Mouse (Mus musculus) embryonic facial prominence, embryonic 12.5 days (tissue): ENCODE measurements around the gene Bcr. TPM values are rescaled to one million over a fixed set of nuclear protein-coding genes. Genes with fewer than 3 reads are reported as not detected.

Experiments
- ATAC-seq: fragments of 200-750 bp; cut with Nextera tagmentation; 2 replicates; pipeline ENCODE4 v1.8.0; 2017; ENCODE audit not compliant: insufficient number of reproducible peaks, insufficient read depth, low FRiP score, low TSS enrichment
- H3K27ac ChIP-seq: fragments of 300-500 bp; sonication (generic); 2 replicates; pipeline ENCODE4 v1.5.1; 2016; ENCODE audit warnings: mild to moderate bottlenecking
- H3K27me3 ChIP-seq: fragments of 300-500 bp; sonication (generic); 2 replicates; pipeline ENCODE4 v1.6.1; 2016; ENCODE audit warnings: mild to moderate bottlenecking, moderate library complexity
- H3K36me3 ChIP-seq: fragments of 300-500 bp; sonication (generic); 2 replicates; pipeline ENCODE4 v1.6.1; 2016; ENCODE audit warnings: mild to moderate bottlenecking
- H3K4me1 ChIP-seq: fragments of 300-500 bp; sonication (generic); 2 replicates; pipeline ENCODE4 v1.6.1; 2016
- H3K4me2 ChIP-seq: fragments of 300-500 bp; sonication (generic); replicated peaks from 2 replicates; pipeline ENCODE4 v1.6.1; 2016; ENCODE audit warnings: mild to moderate bottlenecking, moderate library complexity
- H3K4me3 ChIP-seq: fragments of 300-500 bp; sonication (generic); 2 replicates; pipeline ENCODE4 v1.5.1; 2016; ENCODE audit warnings: mild to moderate bottlenecking
- H3K9ac ChIP-seq: fragments of 300-500 bp; sonication (generic); 2 replicates; pipeline ENCODE4 v1.6.1; 2016; ENCODE audit warnings: mild to moderate bottlenecking, moderate library complexity
- H3K9me3 ChIP-seq: fragments of 300-500 bp; sonication (generic); 2 replicates; pipeline ENCODE4 v1.6.1; 2016; ENCODE audit warnings: mild to moderate bottlenecking, moderate library complexity
- WGBS: fragments of 180-500 bp; shearing (Covaris S2); methylation state at CpG from one replicate; pipeline ENCODE4 v1.1.7; 2016; 5-methylcytosine and 5-hydroxymethylcytosine counted together
- polyA plus RNA-seq: library from polyadenylated mRNA; unstranded; fragments of >200 nt; fragmentation: Nextera tagmentation; extraction: Ambion mirVana; gene quantifications from 2 replicates; pipeline ENCODE4 v1.2.1, GENCODE M21; 2016

Bcr gene
- polyA plus RNA-seq, 1 experiment from 2014 or later: 9.0 TPM

DNA sequence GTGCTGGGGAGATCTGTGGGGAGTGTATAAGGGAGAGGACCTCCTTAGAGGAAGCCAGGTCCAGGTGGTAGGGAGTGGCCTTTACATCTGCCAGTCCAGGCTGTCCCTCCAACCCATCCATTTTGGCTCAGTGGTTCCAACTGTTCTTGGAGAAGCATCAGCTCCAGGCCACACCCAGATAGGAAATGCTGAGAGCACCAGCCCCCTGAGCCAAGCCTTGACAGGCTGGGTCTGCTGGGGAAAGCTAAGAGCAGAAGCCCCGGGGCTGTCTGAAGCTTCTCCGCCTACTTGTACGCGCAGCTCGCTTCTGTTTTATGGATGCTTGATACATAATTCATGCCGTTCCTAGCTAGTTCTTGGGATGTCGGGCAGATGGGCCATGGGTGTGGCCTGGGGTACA is 39.9 kb downstream of the Bcr start:
- peaks cover 51% of the 10 kb centered on the region for H3K4me1 ChIP-seq
- H3K9me3 ChIP-seq: no peaks in the 10 kb centered on the region
- no peak overlapping the region for H3K27ac ChIP-seq
- ATAC-seq: no peak
- no peaks in the 10 kb centered on the region for H3K36me3 ChIP-seq
- no peak overlapping the region for H3K4me3 ChIP-seq
- H3K9ac ChIP-seq: no peak overlapping the region
- H3K27me3 ChIP-seq: no peaks in the 10 kb centered on the region
- WGBS: 73% methylated on average over 7 of the region's 7 CpGs
- H3K4me2 ChIP-seq: no peak overlapping the region

DNA sequence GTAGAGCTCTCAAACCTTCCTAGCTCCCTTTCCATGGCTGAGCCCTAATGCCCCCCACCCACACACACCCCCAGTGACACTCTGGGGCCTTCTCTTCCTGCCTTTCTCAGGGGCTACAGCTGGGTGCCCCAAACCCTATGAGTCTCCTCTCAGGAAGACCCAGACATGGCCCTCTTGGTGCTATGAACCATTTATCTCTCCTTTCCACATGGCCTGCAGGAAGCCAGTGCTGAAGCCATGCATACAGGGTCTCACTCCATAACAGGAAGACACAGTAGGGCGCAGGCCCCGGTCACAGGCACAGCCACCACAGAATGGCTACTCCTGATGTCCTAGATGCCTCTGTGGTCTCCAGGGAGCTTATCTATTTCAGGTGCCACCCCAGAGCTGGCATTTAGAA is 43.1 kb downstream of the Bcr start:
- ATAC-seq: no peak
- Histone ChIP-seq H3K4me2 (no peak overlapping the region), H3K9me3 (no peaks in the 10 kb centered on the region), H3K4me3 (no peak overlapping the region), H3K36me3 (no peaks in the 10 kb centered on the region), H3K27ac (no peak overlapping the region), H3K27me3 (no peaks in the 10 kb centered on the region), H3K9ac (no peak overlapping the region), H3K4me1 (peaks cover 50% of the 10 kb centered on the region)
- 82% methylated on average over 2 of the region's 2 CpGs for WGBS

DNA sequence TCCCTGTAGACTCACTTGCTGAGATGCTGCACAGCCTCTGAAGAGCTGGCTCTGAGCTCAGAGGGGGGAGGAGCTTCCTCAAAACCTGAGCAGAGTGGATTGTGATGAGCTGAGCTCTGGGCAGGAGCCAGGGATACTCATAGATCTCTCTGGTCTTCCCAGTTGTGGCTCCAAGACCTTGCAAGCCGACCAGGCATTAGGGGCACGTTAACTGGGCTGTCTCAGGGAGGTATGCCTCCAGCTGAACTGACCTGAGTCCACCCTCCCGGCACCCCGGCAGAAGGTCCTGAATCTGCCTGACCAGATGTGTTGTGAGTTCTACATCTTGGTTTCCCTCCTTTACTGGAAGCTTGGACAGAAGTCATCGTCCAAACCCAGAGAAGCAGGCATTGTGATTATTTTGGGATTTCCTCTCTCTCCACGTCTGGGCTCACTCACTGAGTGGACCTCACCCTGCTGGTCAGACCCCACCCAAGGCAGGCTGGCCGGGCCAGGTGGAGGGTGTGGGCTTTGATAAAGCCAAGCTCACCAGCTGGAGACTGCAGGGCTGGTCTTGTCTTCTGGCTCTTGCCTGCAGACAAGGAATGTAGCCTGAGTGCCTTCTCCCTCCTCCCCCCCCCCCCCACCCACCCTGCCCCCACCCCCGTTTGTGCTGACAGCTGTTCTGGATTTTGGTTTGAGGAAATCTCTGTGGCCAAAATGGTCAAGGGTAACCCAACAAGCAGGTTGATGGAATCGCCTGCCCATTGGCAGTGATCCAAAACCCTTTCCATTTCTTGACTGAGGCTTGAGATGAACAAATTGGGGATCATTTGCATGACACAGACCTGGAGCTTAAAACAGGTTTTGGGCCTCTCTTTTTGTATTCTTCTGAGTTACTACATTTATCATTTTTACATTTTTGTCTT is 44.1 kb downstream of the Bcr start:
- peak overlapping the region; percentile 33; the same call in 1 of the 2 replicates for H3K27ac ChIP-seq
- H3K36me3 ChIP-seq: no peaks in the 10 kb centered on the region
- H3K4me3 ChIP-seq: no peak overlapping the region
- H3K4me2 ChIP-seq: no peak overlapping the region
- 57% methylated on average over 9 of the region's 9 CpGs for WGBS
- no peaks in the 10 kb centered on the region for H3K9me3 ChIP-seq
- peaks cover 44% of the 10 kb centered on the region for H3K4me1 ChIP-seq
- no peak overlapping the region for H3K9ac ChIP-seq
- no peaks in the 10 kb centered on the region for H3K27me3 ChIP-seq
- ATAC-seq: no peak

DNA sequence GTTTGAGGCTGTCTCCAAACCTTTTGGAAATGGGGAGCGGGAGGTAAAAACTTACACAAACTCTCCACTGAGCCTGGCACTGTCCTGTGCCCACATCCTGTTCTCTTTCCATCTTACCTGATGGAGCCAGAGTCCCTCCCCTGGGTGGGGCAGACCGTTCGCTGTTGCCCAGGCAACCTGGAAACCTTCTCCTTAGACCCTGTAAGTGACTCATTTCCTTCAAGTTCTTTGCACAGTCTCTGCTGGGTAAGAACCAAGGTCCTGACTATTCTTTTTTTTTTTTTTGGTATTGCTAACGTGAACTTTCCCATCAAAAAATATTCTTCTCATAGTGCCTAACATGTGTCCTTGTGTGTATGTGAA is 44.7 kb downstream of the Bcr start:
- Histone ChIP-seq H3K27me3 (no peaks in the 10 kb centered on the region), H3K9ac (no peak overlapping the region), H3K27ac (no peak overlapping the region), H3K4me1 (peaks cover 42% of the 10 kb centered on the region), H3K4me3 (no peak overlapping the region), H3K36me3 (no peaks in the 10 kb centered on the region), H3K4me2 (no peak overlapping the region), H3K9me3 (no peaks in the 10 kb centered on the region)
- no peak for ATAC-seq
- WGBS: 82% methylated on average over 4 of the region's 4 CpGs

DNA sequence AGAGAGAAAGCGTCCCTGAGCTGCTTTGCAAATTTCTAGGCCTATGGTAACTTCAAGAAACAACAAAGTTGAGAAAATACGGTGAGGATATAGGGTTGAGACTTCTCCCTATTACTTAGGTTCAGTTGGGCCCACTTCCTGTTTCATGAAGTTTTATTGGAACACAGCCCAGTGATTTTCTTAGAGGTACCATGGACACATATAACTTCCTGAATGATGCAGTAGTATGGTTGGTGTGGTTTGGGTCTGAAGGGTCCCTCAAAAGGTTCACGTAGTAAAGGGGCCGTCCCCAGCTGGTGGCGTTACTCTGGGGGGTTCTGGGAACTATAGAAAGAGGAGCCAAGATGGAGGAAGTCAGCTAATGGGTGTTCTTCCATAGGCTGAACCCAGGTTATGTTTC is 45.3 kb downstream of the Bcr start:
- 91% methylated on average over 5 of the region's 5 CpGs for WGBS
- H3K4me1 ChIP-seq: peaks cover 37% of the 10 kb centered on the region

DNA sequence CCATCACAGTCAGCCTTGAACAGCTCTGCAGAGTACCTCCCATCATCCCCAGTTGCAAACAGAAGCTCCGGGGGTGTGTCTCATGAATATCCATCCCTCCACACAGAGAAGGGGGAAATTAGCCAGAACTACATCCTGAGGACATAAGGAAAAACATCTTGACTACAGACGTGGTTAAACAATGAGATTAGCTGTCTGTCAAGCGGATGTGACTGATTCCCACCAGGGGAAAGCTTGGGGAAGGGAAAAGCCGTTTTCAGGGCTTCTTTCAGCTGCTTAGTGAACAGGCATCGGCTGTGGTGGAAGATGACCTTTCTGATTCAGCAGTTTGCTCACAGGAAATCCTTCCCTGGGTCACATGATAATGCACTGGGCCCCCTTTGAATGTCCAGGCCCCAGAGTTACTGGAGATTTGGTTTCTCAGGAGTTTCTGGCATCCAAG is 46.6 kb downstream of the Bcr start:
- H3K4me2 ChIP-seq: no peak overlapping the region
- peaks cover 43% of the 10 kb centered on the region for H3K4me1 ChIP-seq
- ATAC-seq: no peak
- no peaks in the 10 kb centered on the region for H3K9me3 ChIP-seq
- H3K27ac ChIP-seq: peak overlapping the region; percentile 74
- no peak overlapping the region for H3K4me3 ChIP-seq
- WGBS: 13% methylated on average over 5 of the region's 5 CpGs
- H3K36me3 ChIP-seq: no peaks in the 10 kb centered on the region
- H3K9ac ChIP-seq: no peak overlapping the region
- no peaks in the 10 kb centered on the region for H3K27me3 ChIP-seq

More for the DNA sequence above, 45.3 kb downstream of the Bcr start:
- Histone ChIP-seq H3K27ac (no peak overlapping the region), H3K4me2 (no peak overlapping the region), H3K27me3 (no peaks in the 10 kb centered on the region), H3K36me3 (no peaks in the 10 kb centered on the region), H3K4me3 (no peak overlapping the region), H3K9ac (no peak overlapping the region), H3K9me3 (no peaks in the 10 kb centered on the region)
- ATAC-seq: no peak

DNA sequence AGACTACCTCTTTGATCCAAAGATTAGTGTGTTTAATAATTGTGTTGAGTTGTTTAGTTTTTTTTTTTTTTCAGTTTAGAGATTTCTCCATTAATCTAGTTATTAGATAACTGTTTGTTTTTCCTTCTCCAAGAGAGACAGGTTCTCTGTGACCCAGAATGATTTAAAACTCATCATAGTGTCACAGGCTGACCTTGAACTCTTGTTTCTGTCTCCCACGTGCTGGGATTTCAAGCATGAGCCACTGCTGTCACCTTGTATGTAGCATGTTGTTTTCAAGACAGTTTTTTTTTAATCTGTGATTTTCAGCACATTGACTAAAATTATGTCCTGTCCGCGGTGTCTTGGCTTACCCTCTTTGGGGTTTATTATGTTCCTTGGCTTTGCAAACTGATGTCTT is 47.7 kb downstream of the Bcr start:
- H3K4me1 ChIP-seq: peaks cover 45% of the 10 kb centered on the region

DNA sequence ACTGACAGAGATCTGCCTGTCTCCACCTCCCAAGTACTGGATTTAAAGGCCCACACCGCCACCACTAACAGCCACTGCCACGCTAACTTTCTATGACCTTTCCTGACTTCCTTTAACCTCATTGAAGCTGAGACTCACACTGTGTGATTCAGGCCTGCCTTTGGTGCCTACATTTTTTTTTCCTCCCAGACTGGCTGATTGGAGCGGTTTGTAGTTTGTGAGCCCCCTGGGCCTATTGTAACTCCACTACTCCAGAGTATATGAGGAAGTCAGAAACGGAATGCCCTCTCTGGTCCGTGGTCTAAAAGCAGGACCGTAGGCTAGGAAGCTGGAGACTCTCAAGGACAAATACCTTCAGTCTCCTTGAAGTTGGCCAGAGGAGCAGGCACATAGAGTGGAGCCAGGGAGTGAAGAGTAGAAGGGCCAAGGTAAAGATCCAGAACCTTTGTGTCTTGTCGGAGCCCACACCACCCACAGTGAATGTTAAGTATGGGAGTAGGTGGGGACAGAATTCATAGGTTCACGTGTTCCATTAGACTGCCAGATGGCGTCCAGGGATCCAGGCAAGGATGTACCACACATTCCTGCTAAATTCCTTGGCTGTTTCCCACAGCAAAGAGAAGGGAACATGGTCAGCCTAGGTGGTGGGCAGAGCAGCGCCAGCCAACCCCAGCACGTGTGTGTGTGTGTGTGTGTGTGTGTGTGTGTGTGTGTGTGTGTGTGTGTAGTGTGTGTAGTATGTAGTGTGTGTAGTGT is 51.2 kb downstream of the Bcr start:
- H3K4me3 ChIP-seq: no peak overlapping the region
- 78% methylated on average over 11 of the region's 11 CpGs for WGBS

More for the DNA sequence above, 47.7 kb downstream of the Bcr start:
- 73% methylated on average over 3 of the region's 3 CpGs for WGBS
- no peak overlapping the region for H3K4me2 ChIP-seq
- ATAC-seq: no peak
- no peaks in the 10 kb centered on the region for H3K36me3 ChIP-seq
- H3K9ac ChIP-seq: no peak overlapping the region
- no peak overlapping the region for H3K27ac ChIP-seq
- no peaks in the 10 kb centered on the region for H3K9me3 ChIP-seq
- H3K4me3 ChIP-seq: no peak overlapping the region
- H3K27me3 ChIP-seq: no peaks in the 10 kb centered on the region

DNA sequence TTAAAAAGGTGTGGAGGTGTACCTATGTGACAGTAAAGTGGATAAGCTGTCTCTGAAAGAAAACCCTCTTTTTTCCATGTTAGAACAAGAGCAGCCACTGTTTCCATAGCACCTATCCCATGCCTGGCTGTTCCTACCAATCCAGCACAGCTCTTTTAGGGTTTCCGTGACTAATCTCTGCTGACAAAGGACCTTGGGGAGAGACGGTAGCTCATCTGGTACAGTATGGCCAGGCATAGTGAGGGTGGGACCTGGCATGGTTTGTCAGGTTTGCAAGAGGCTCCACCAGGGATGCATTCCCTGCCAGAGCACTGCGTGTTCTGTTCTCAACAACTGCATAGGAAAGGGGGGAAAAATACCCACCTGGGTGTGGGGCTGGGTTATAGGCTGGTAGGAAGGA is 52.0 kb downstream of the Bcr start:
- Histone ChIP-seq H3K9me3 (no peaks in the 10 kb centered on the region), H3K4me2 (no peak overlapping the region), H3K4me1 (peaks cover 19% of the 10 kb centered on the region), H3K36me3 (no peaks in the 10 kb centered on the region; the same call in 1 of the 2 replicates), H3K4me3 (no peak overlapping the region), H3K9ac (no peak overlapping the region), H3K27ac (no peak overlapping the region), H3K27me3 (no peaks in the 10 kb centered on the region)
- no peak for ATAC-seq
- WGBS: 77% methylated on average over 3 of the region's 3 CpGs

More for the DNA sequence above, 51.2 kb downstream of the Bcr start:
- peaks cover 24% of the 10 kb centered on the region for H3K4me1 ChIP-seq
- no peaks in the 10 kb centered on the region for H3K27me3 ChIP-seq
- H3K36me3 ChIP-seq: no peaks in the 10 kb centered on the region; the same call in 1 of the 2 replicates
- H3K9me3 ChIP-seq: no peaks in the 10 kb centered on the region
- H3K9ac ChIP-seq: no peak overlapping the region
- no peak overlapping the region for H3K27ac ChIP-seq
- no peak overlapping the region for H3K4me2 ChIP-seq
- no peak for ATAC-seq

DNA sequence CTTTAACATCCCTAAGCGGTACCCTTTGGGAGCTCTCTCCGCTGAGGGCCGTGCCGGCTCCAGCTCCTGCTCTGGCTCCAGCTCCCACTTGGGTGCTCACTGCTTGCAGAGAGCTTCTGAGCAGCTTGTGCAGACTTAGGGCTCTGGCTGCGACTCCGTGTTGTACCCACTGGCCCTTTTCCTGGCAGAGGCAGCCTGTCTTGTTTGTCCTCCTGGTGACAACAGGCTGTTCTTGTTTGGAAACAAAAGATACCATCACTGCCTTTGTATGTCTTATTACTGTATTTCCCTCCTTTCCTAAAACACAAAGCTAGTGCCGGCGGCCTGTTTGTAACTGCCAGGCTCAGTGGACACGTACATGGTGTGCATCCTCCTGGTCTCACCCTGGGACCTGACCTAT is 53.2 kb downstream of the Bcr start:
- Histone ChIP-seq H3K4me1 (peaks cover 17% of the 10 kb centered on the region), H3K36me3 (no peaks in the 10 kb centered on the region; the same call in 1 of the 2 replicates), H3K9me3 (no peaks in the 10 kb centered on the region), H3K27me3 (no peaks in the 10 kb centered on the region), H3K27ac (no peak overlapping the region), H3K9ac (no peak overlapping the region), H3K4me3 (no peak overlapping the region), H3K4me2 (no peak overlapping the region)
- ATAC-seq: no peak
- WGBS: 90% methylated on average over 9 of the region's 9 CpGs

DNA sequence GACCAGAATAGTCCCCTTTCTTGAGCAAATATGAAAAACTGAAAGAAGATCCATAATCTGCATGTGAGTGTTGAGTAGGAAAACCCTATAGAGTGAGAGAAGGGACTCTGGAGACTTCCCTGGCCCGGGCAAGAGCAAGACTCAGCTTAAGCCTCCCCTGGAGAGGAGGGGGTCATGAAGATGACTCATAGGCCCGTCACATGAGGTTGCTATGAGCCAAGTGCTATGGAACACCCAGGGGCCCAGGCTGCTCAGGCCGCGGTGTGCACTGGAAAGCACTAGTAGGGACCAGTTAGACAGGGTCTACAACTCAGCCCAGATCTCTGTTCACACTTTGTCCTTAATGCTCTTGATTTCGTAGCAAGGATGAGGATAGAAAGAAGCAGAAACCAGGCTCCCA is 54.8 kb downstream of the Bcr start:
- H3K9me3 ChIP-seq: no peaks in the 10 kb centered on the region
- H3K9ac ChIP-seq: no peak overlapping the region
- H3K27me3 ChIP-seq: no peaks in the 10 kb centered on the region
- H3K27ac ChIP-seq: no peak overlapping the region
- no peak for ATAC-seq
- H3K4me3 ChIP-seq: no peak overlapping the region
- WGBS: 79% methylated on average over 5 of the region's 5 CpGs
- H3K4me1 ChIP-seq: peaks cover 20% of the 10 kb centered on the region
- no peaks in the 10 kb centered on the region; the same call in 1 of the 2 replicates for H3K36me3 ChIP-seq
- H3K4me2 ChIP-seq: no peak overlapping the region
